In the genomic region with DNA sequence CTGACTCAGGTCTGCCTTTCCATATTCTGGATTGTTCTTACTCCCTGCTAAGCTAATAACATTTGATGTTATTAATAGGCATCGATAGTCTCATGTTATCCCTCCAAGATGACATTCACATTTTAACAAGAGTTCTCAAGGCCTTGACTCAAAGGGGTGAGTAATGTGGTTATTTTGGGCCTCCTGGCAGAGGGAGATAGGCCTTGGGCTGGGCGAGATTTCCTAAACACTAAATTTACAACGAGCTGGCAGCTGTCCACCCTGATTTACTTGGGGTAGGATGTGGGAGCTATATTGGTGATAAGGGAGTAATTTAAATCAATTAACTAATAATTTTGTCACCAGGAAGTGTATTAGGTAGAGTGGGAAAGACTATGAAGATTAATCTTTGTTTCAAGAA, we compare ENCODE assay signal across 20 mouse cellular contexts.
DNase-seq lines count a peak whose midpoint lies in the region; ATAC-seq and TF ChIP-seq lines count a peak whose summit lies in the region.
"Had no signal": no experiment of that assay in that cellular context is flagged by ENCODE, and none has a peak within 500 bp of the region (broad histone marks: within the 10 kb centered on the region; RNA-seq: fewer than 3 reads in every experiment).

No protein-coding gene starts in this region.

- no peak overlapping the region for H3K9ac ChIP-seq in heart, embryonic 12.5 days
- no peak overlapping the region for H3K9ac ChIP-seq in heart, postnatal 0 days (replicated peaks; ENCODE audit: low read depth, low read length)
- no peak overlapping the region for H3K9ac ChIP-seq in neural tube, embryonic 15.5 days (replicated peaks)
- no peak overlapping the region for H3K9ac ChIP-seq in forebrain, embryonic 11.5 days (ENCODE audit: low read length)
- H3K9ac ChIP-seq: embryonic facial prominence, embryonic 13.5 days; hindbrain, embryonic 14.5 days; liver, embryonic 15.5 days had no signal

- H3K4me1 ChIP-seq in heart, embryonic 12.5 days (replicated peaks): no peaks in the 10 kb centered on the region
- peaks cover 14% of the 10 kb centered on the region; the same call in 1 of the 2 replicates for H3K4me1 ChIP-seq in heart, postnatal 0 days (ENCODE audit: control insufficient read depth, insufficient read depth)
- H3K4me1 ChIP-seq in neural tube, embryonic 15.5 days: peaks cover 5% of the 10 kb centered on the region; the same call in 1 of the 2 replicates
- no peaks in the 10 kb centered on the region for H3K4me1 ChIP-seq in forebrain, embryonic 11.5 days (replicated peaks; ENCODE audit: control insufficient read depth, insufficient read depth, low read length)
- H3K4me1 ChIP-seq: liver, embryonic 15.5 days; megakaryocyte, embryonic 14.5 days had no signal

- WGBS in heart, embryonic 12.5 days: 21% methylated on average over 3 of the region's 3 CpGs
- WGBS in heart, postnatal 0 days: 9% methylated on average over 3 of the region's 3 CpGs
- 67% methylated on average over 3 of the region's 3 CpGs for WGBS in neural tube, embryonic 15.5 days
- 92% methylated on average over 3 of the region's 3 CpGs for WGBS in forebrain, embryonic 11.5 days

- peak; percentile 69 for DNase-seq in heart, adult 8-10 months (ENCODE audit: low spot score)
- peak; percentile 57 for DNase-seq in NIH3T3 (ENCODE audit: low read depth)
- DNase-seq in adrenal gland, postnatal 25 days: peak; percentile 69
- peak; percentile 81 for DNase-seq in heart, postnatal 0 days (ENCODE audit: low spot score)
- no peak for DNase-seq in thymus, postnatal 25 days
- DNase-seq in forebrain, embryonic 11.5 days (ENCODE audit: low spot score): no peak
- DNase-seq: cerebellum, adult 11 months; kidney, adult 2 months; layer of hippocampus, postnatal 36 days; right cerebral cortex, postnatal 4 days; thymus, postnatal 14 days had no signal

- H3K9me3 ChIP-seq in heart, embryonic 12.5 days (replicated peaks): no peaks in the 10 kb centered on the region
- no peaks in the 10 kb centered on the region for H3K9me3 ChIP-seq in heart, postnatal 0 days (replicated peaks; ENCODE audit: control insufficient read depth, low read length)
- H3K9me3 ChIP-seq in neural tube, embryonic 15.5 days (replicated peaks): no peaks in the 10 kb centered on the region
- no peaks in the 10 kb centered on the region for H3K9me3 ChIP-seq in forebrain, embryonic 11.5 days (ENCODE audit: control insufficient read depth, low read length)
- H3K9me3 ChIP-seq: embryonic facial prominence, embryonic 13.5 days; forebrain, embryonic 10.5 days; liver, embryonic 15.5 days had no signal

- no peak overlapping the region for H3K27ac ChIP-seq in heart, embryonic 12.5 days (ENCODE audit: poor library complexity, severe bottlenecking)
- peak overlapping the region; percentile 15; the same call in 1 of the 2 replicates for H3K27ac ChIP-seq in heart, postnatal 0 days (ENCODE audit: low read depth)
- no peak overlapping the region for H3K27ac ChIP-seq in neural tube, embryonic 15.5 days (replicated peaks)
- H3K27ac ChIP-seq in forebrain, embryonic 11.5 days (ENCODE audit: low read depth, low read length): no peak overlapping the region
- H3K27ac ChIP-seq: embryonic facial prominence, embryonic 13.5 days; forebrain, embryonic 10.5 days; hindbrain, embryonic 14.5 days; liver, embryonic 15.5 days had no signal

- no peak for ATAC-seq in heart, embryonic 12.5 days (ENCODE audit: insufficient number of reproducible peaks, low FRiP score)
- peak; percentile 66; the same call in 1 of the 2 replicates for ATAC-seq in heart, postnatal 0 days (ENCODE audit: insufficient read depth, low read depth)
- no peak for ATAC-seq in neural tube, embryonic 15.5 days (ENCODE audit: low FRiP score)
- ATAC-seq in forebrain, embryonic 11.5 days (replicated peaks; ENCODE audit: low FRiP score): no peak
- ATAC-seq: Patski had no signal

- TF ChIP-seq CTCF in heart, postnatal 0 days (IDR thresholded peaks at IDR 0.05; ENCODE audit: low read depth): no peak

- H3K4me2 ChIP-seq in heart, embryonic 12.5 days: no peak overlapping the region
- H3K4me2 ChIP-seq in heart, postnatal 0 days (ENCODE audit: low read depth, low read length): no peak overlapping the region
- H3K4me2 ChIP-seq in neural tube, embryonic 15.5 days: no peak overlapping the region
- H3K4me2 ChIP-seq in forebrain, embryonic 11.5 days (ENCODE audit: low read depth, low read length, severe bottlenecking): no peak overlapping the region
- H3K4me2 ChIP-seq: embryonic facial prominence, embryonic 13.5 days; hindbrain, embryonic 14.5 days; liver, embryonic 15.5 days had no signal

- no peaks in the 10 kb centered on the region for H3K27me3 ChIP-seq in heart, embryonic 12.5 days (replicated peaks)
- H3K27me3 ChIP-seq in heart, postnatal 0 days (ENCODE audit: control insufficient read depth, insufficient read depth, low read length): no peaks in the 10 kb centered on the region
- H3K27me3 ChIP-seq in neural tube, embryonic 15.5 days (replicated peaks): no peaks in the 10 kb centered on the region
- H3K27me3 ChIP-seq in forebrain, embryonic 11.5 days (ENCODE audit: control insufficient read depth, insufficient read depth, low read length): no peaks in the 10 kb centered on the region
- H3K27me3 ChIP-seq: CH12.LX; embryonic facial prominence, embryonic 13.5 days; liver, embryonic 15.5 days; megakaryocyte, embryonic 14.5 days had no signal

- TF ChIP-seq EP300 in heart, postnatal 0 days (IDR thresholded peaks at IDR 0.05; ENCODE audit: low read depth): no peak

- H3K4me3 ChIP-seq in heart, embryonic 12.5 days: no peak overlapping the region
- H3K4me3 ChIP-seq in heart, postnatal 0 days (ENCODE audit: low read depth, low read length): no peak overlapping the region
- no peak overlapping the region for H3K4me3 ChIP-seq in neural tube, embryonic 15.5 days (replicated peaks)
- no peak overlapping the region for H3K4me3 ChIP-seq in forebrain, embryonic 11.5 days (ENCODE audit: low read depth, low read length)
- H3K4me3 ChIP-seq: embryonic facial prominence, embryonic 13.5 days; forebrain, embryonic 10.5 days; liver, embryonic 15.5 days; megakaryocyte, embryonic 14.5 days had no signal

- no peaks in the 10 kb centered on the region for H3K36me3 ChIP-seq in heart, embryonic 12.5 days
- no peaks in the 10 kb centered on the region for H3K36me3 ChIP-seq in heart, postnatal 0 days (replicated peaks; ENCODE audit: control insufficient read depth, insufficient read depth, low read length)
- no peaks in the 10 kb centered on the region for H3K36me3 ChIP-seq in neural tube, embryonic 15.5 days
- no peaks in the 10 kb centered on the region for H3K36me3 ChIP-seq in forebrain, embryonic 11.5 days (ENCODE audit: control insufficient read depth, insufficient read depth, low read length)
- H3K36me3 ChIP-seq: embryonic facial prominence, embryonic 13.5 days; forebrain, embryonic 10.5 days; liver, embryonic 15.5 days had no signal

Comparison
In these comparisons a context has a peak if more than half of its experiments do, and no peak if none do; other contexts are left out.
1. DNase-seq: peak in heart, adult 8-10 months (single experiment), NIH3T3 (single experiment), adrenal gland, postnatal 25 days (single experiment) and heart, postnatal 0 days (single experiment); none in thymus, postnatal 25 days (single experiment) and forebrain, embryonic 11.5 days (single experiment).